Mouse (Mus musculus) liver (tissue): ENCODE results near the gene Itgb8.

Source experiments
- DNase-seq: peaks from one replicate; pipeline ENCODE4 v3.0.0-alpha.2; 2020; ENCODE audit warnings: mixed read lengths

Itgb8 gene

GRCm38 (mm10) chr12:119238696-119239415 lies at the start of gene Itgb8:
Itgb8 (minus strand) TSS chr12:119238802.
- peak; percentile 51 for DNase-seq

GRCm38 (mm10) chr12:119276282-119276681 lies 37.7 kb upstream of the Itgb8 start:
- no peak for DNase-seq

GRCm38 (mm10) chr12:119273605-119274004 lies 35.0 kb upstream of the Itgb8 start:
- no peak for DNase-seq

GRCm38 (mm10) chr12:119271964-119272363 lies 33.4 kb upstream of the Itgb8 start:
- no peak for DNase-seq

GRCm38 (mm10) chr12:119270036-119270435 lies 31.4 kb upstream of the Itgb8 start:
- no peak for DNase-seq

- no peak for DNase-seq
Measured at GRCm38 (mm10) chr12:119268723-119269122, 30.1 kb upstream of the Itgb8 start.

- DNase-seq, result no peak
Measured at GRCm38 (mm10) chr12:119264506-119264905, 25.9 kb upstream of the Itgb8 start.

GRCm38 (mm10) chr12:119248581-119248980 lies 10.0 kb upstream of the Itgb8 start:
- DNase-seq, result no peak

GRCm38 (mm10) chr12:119241071-119241470 lies 2.5 kb upstream of the Itgb8 start:
- DNase-seq, result no peak

- DNase-seq, result peak; percentile 36
Measured at GRCm38 (mm10) chr12:119237921-119238695, 494 bp downstream of the Itgb8 start.

GRCm38 (mm10) chr12:119237241-119237920 lies 1.2 kb downstream of the Itgb8 start:
- peak; percentile 3 for DNase-seq

- no peak for DNase-seq
Measured at GRCm38 (mm10) chr12:119231831-119232230, 6.8 kb downstream of the Itgb8 start.

- DNase-seq, result no peak
Measured at GRCm38 (mm10) chr12:119230444-119230843, 8.2 kb downstream of the Itgb8 start.

GRCm38 (mm10) chr12:119229601-119230000 lies 9.0 kb downstream of the Itgb8 start:
- no peak for DNase-seq

GRCm38 (mm10) chr12:119227898-119228297 lies 10.7 kb downstream of the Itgb8 start:
- no peak for DNase-seq

- DNase-seq, result no peak
Measured at GRCm38 (mm10) chr12:119224699-119225098, 13.9 kb downstream of the Itgb8 start.

- no peak for DNase-seq
Measured at GRCm38 (mm10) chr12:119219409-119219808, 19.2 kb downstream of the Itgb8 start.

GRCm38 (mm10) chr12:119217700-119218265 lies 20.8 kb downstream of the Itgb8 start:
- DNase-seq, result no peak

- DNase-seq, result no peak
Measured at GRCm38 (mm10) chr12:119215225-119215624, 23.4 kb downstream of the Itgb8 start.

GRCm38 (mm10) chr12:119211533-119211932 lies 27.1 kb downstream of the Itgb8 start:
- DNase-seq, result no peak

GRCm38 (mm10) chr12:119210590-119210989 lies 28.0 kb downstream of the Itgb8 start:
- no peak for DNase-seq

- no peak for DNase-seq
Measured at GRCm38 (mm10) chr12:119210073-119210425, 28.6 kb downstream of the Itgb8 start.

GRCm38 (mm10) chr12:119209384-119210072 lies 29.1 kb downstream of the Itgb8 start:
- DNase-seq, result no peak
